Mouse (Mus musculus) brain, embryonic 18.5 days (tissue): ENCODE measurements around the gene Inpp5k.
A peak's percentile ranks its signal among the peaks of the same experiment; 100 is the strongest.
"Not testable (repeated sequence)": the region's sequence is repeated elsewhere in the genome, so short reads cannot be mapped to it uniquely, and the experiment has no call there.

ENCODE experiments used
- DNase-seq: peaks from one replicate; pipeline ENCODE4 v3.0.0-alpha.2; 2012; ENCODE audit warnings: low read depth, low spot score

Inpp5k gene

GRCm38 (mm10) chr11:75677881-75678746, 47.3 kb downstream of the Inpp5k start:
- DNase-seq = no peak

GRCm38 (mm10) chr11:75678747-75679438, 48.1 kb downstream of the Inpp5k start, which contains the start of gene Crk:
Crk (plus strand) TSS chr11:75679259.
- peak; percentile 91 for DNase-seq

- no peak for DNase-seq
These were observed 48.8 kb downstream of the Inpp5k start for GRCm38 (mm10) chr11:75679439-75680171.

- no peak for DNase-seq
These were observed 53.7 kb downstream of the Inpp5k start for GRCm38 (mm10) chr11:75684462-75684861.

- DNase-seq = no peak
These were observed 54.2 kb downstream of the Inpp5k start for GRCm38 (mm10) chr11:75684956-75685355.

GRCm38 (mm10) chr11:75687343-75687993, 56.7 kb downstream of the Inpp5k start:
- DNase-seq = no peak

- no peak for DNase-seq
These were observed 57.3 kb downstream of the Inpp5k start for GRCm38 (mm10) chr11:75688132-75688531.

GRCm38 (mm10) chr11:75689977-75690376, 59.2 kb downstream of the Inpp5k start:
- DNase-seq = no peak

- no peak for DNase-seq
These were observed 60.3 kb downstream of the Inpp5k start for GRCm38 (mm10) chr11:75691047-75691446.

GRCm38 (mm10) chr11:75693570-75693969, 62.8 kb downstream of the Inpp5k start:
- DNase-seq = no peak

GRCm38 (mm10) chr11:75697464-75697863, 66.7 kb downstream of the Inpp5k start:
- DNase-seq = not testable (repeated sequence)
